Comparison of ENCODE assay signal across 16 mouse cellular contexts in the genomic region with DNA sequence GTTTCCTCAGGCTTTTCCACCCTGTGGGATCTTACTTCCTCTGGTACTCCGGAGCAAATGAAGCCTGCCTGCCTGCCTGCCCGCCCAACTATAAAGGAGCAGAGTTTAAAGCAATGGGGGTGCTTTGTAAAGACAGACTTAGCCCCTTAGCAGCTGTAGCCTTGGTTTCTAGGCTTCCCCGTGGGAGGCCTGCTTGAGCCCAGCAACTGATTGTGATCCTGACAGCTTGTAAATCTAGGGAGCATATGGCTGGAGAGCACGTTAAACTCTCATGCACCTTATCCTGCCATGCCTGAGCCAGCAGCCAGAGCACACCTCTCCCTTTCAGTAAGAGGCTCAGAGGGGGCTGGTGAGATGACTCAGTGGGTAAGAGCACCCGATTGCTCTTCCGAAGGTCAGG. TPM values are rescaled to one million over a fixed set of nuclear protein-coding genes. Genes with fewer than 3 reads are reported as not detected.
DNase-seq lines count a peak whose midpoint lies in the region; ATAC-seq and TF ChIP-seq lines count a peak whose summit lies in the region.
"Had no signal": no experiment of that assay in that cellular context is flagged by ENCODE, and none has a peak within 500 bp of the region (broad histone marks: within the 10 kb centered on the region; RNA-seq: fewer than 3 reads in every experiment).

No protein-coding gene starts in this region.

- H3K9ac ChIP-seq in hindbrain, embryonic 11.5 days (ENCODE audit: low read depth, low read length): no peak overlapping the region
- no peak overlapping the region for H3K9ac ChIP-seq in hindbrain, embryonic 12.5 days
- H3K9ac ChIP-seq in midbrain, postnatal 0 days (replicated peaks; ENCODE audit: low read length, poor library complexity, severe bottlenecking): no peak overlapping the region
- H3K9ac ChIP-seq: embryonic facial prominence, embryonic 15.5 days; limb, embryonic 15.5 days; lung, embryonic 15.5 days had no signal

- 29% methylated on average over 6 of the region's 6 CpGs for WGBS in hindbrain, embryonic 11.5 days
- 22% methylated on average over 6 of the region's 6 CpGs for WGBS in hindbrain, embryonic 12.5 days
- WGBS in midbrain, postnatal 0 days: 31% methylated on average over 6 of the region's 6 CpGs

- H3K9me3 ChIP-seq in hindbrain, embryonic 11.5 days (ENCODE audit: control insufficient read depth, low read length): no peaks in the 10 kb centered on the region
- no peaks in the 10 kb centered on the region for H3K9me3 ChIP-seq in hindbrain, embryonic 12.5 days (replicated peaks)
- H3K9me3 ChIP-seq in midbrain, postnatal 0 days (ENCODE audit: low read length): no peaks in the 10 kb centered on the region
- H3K9me3 ChIP-seq: embryonic facial prominence, embryonic 15.5 days; limb, embryonic 15.5 days; lung, embryonic 15.5 days had no signal

- ATAC-seq in hindbrain, embryonic 11.5 days (ENCODE audit: low FRiP score): peak; percentile 59; the same call in 1 of the 2 replicates
- no peak for ATAC-seq in hindbrain, embryonic 12.5 days (ENCODE audit: low FRiP score)
- no peak for ATAC-seq in midbrain, postnatal 0 days (ENCODE audit: low FRiP score)

- DNase-seq in hindbrain, embryonic 11.5 days (ENCODE audit: low spot score): peak; percentile 9
- DNase-seq in R1 (ENCODE audit: low read depth, low spot score): peak; percentile 48
- peak; percentile 3 for DNase-seq in embryo, embryonic 9.5 days (ENCODE audit: extremely low spot score)
- peak; percentile 34 for DNase-seq in midbrain, postnatal 0 days (ENCODE audit: low spot score)
- DNase-seq in urinary bladder, postnatal 14 days (ENCODE audit: low spot score): no peak
- no peak for DNase-seq in right cerebral cortex, adult 2 months (ENCODE audit: low spot score in 2 of 2)
- no peak for DNase-seq in layer of hippocampus, adult 9-11 months
- DNase-seq: heart, postnatal 36 days; kidney, adult 8-10 months; thymus, postnatal 36 days had no signal

- no peak for TF ChIP-seq CTCF in midbrain, postnatal 0 days (IDR thresholded peaks at IDR 0.05)

- no peak overlapping the region for H3K4me3 ChIP-seq in hindbrain, embryonic 11.5 days (ENCODE audit: low read depth, low read length)
- H3K4me3 ChIP-seq in hindbrain, embryonic 12.5 days: no peak overlapping the region
- H3K4me3 ChIP-seq in midbrain, postnatal 0 days (ENCODE audit: low read depth, low read length): no peak overlapping the region
- H3K4me3 ChIP-seq: embryonic facial prominence, embryonic 15.5 days; limb, embryonic 15.5 days; lung, embryonic 15.5 days had no signal

- H3K4me2 ChIP-seq in hindbrain, embryonic 11.5 days (replicated peaks; ENCODE audit: low read depth, low read length): no peak overlapping the region
- no peak overlapping the region for H3K4me2 ChIP-seq in hindbrain, embryonic 12.5 days (replicated peaks)
- no peak overlapping the region for H3K4me2 ChIP-seq in midbrain, postnatal 0 days (ENCODE audit: low read depth, low read length, poor library complexity, severe bottlenecking)
- H3K4me2 ChIP-seq: embryonic facial prominence, embryonic 15.5 days; limb, embryonic 15.5 days; lung, embryonic 15.5 days had no signal

- H3K36me3 ChIP-seq in hindbrain, embryonic 11.5 days (ENCODE audit: control insufficient read depth, insufficient read depth, low read length): no peaks in the 10 kb centered on the region
- H3K36me3 ChIP-seq in hindbrain, embryonic 12.5 days: no peaks in the 10 kb centered on the region
- no peaks in the 10 kb centered on the region for H3K36me3 ChIP-seq in midbrain, postnatal 0 days (ENCODE audit: insufficient read depth, low read length)
- H3K36me3 ChIP-seq: embryonic facial prominence, embryonic 15.5 days; limb, embryonic 15.5 days; lung, embryonic 15.5 days had no signal

- no peaks in the 10 kb centered on the region for H3K4me1 ChIP-seq in hindbrain, embryonic 11.5 days (replicated peaks; ENCODE audit: control insufficient read depth, insufficient read depth, low read length)
- no peaks in the 10 kb centered on the region for H3K4me1 ChIP-seq in hindbrain, embryonic 12.5 days
- no peaks in the 10 kb centered on the region for H3K4me1 ChIP-seq in midbrain, postnatal 0 days (ENCODE audit: insufficient read depth, low read length)
- H3K4me1 ChIP-seq: embryonic facial prominence, embryonic 15.5 days; limb, embryonic 15.5 days; lung, embryonic 15.5 days had no signal

- no peak overlapping the region for H3K27ac ChIP-seq in hindbrain, embryonic 11.5 days (ENCODE audit: low read depth, low read length)
- H3K27ac ChIP-seq in hindbrain, embryonic 12.5 days: no peak overlapping the region
- no peak overlapping the region for H3K27ac ChIP-seq in midbrain, postnatal 0 days (ENCODE audit: low read depth, low read length)
- H3K27ac ChIP-seq: embryonic facial prominence, embryonic 15.5 days; limb, embryonic 15.5 days; lung, embryonic 15.5 days had no signal

- no peaks in the 10 kb centered on the region for H3K27me3 ChIP-seq in hindbrain, embryonic 11.5 days (ENCODE audit: control insufficient read depth, insufficient read depth, low read length)
- H3K27me3 ChIP-seq in hindbrain, embryonic 12.5 days: no peaks in the 10 kb centered on the region
- H3K27me3 ChIP-seq in midbrain, postnatal 0 days (ENCODE audit: insufficient read depth, low read length): no peaks in the 10 kb centered on the region
- H3K27me3 ChIP-seq: embryonic facial prominence, embryonic 15.5 days; limb, embryonic 15.5 days; lung, embryonic 15.5 days had no signal

RNA-seq across cellular contexts. Expression of gene Gpr119, which starts 7.5 kb away (rescaled TPM):
- polyA plus RNA-seq in hindbrain, embryonic 11.5 days (2014; fragmentation: Nextera tagmentation; extraction: Ambion mirVana): not detected in 2 replicates
- polyA plus RNA-seq in hindbrain, embryonic 12.5 days (2016; fragmentation: Nextera tagmentation; extraction: Ambion mirVana): not detected in 2 replicates
- not detected in 2 replicates for total RNA-seq in midbrain, postnatal 0 days (2014; rRNA removed)
- not detected in 2 replicates for polyA plus RNA-seq in midbrain, postnatal 0 days (2015; fragmentation: Nextera tagmentation; extraction: Ambion mirVana)
- total RNA-seq: heart, postnatal 36 days; megakaryocyte-erythroid progenitor cell, adult 5-6 weeks had no signal
- polyA plus RNA-seq: C2C12; embryonic facial prominence, embryonic 15.5 days; limb, embryonic 15.5 days; lung, embryonic 15.5 days had no signal

RNA-seq across cellular contexts. Expression of gene Rbmx2, which starts 28.0 kb away (rescaled TPM):
- 25.2 and 26.4 TPM in 2 replicates for polyA plus RNA-seq in hindbrain, embryonic 11.5 days (2014; fragmentation: Nextera tagmentation; extraction: Ambion mirVana)
- 21.1 and 22.1 TPM in 2 replicates for polyA plus RNA-seq in hindbrain, embryonic 12.5 days (2016; fragmentation: Nextera tagmentation; extraction: Ambion mirVana)
- total RNA-seq in midbrain, postnatal 0 days (2014; rRNA removed): 5.5 and 7.3 TPM in 2 replicates
- 28.7 and 29.0 TPM in 2 replicates for polyA plus RNA-seq in midbrain, postnatal 0 days (2015; fragmentation: Nextera tagmentation; extraction: Ambion mirVana)

RNA-seq across cellular contexts. Expression of gene Slc25a14, which starts 43.6 kb away (rescaled TPM):
- polyA plus RNA-seq in hindbrain, embryonic 11.5 days (2014; fragmentation: Nextera tagmentation; extraction: Ambion mirVana): 26.9 and 30.1 TPM in 2 replicates
- polyA plus RNA-seq in hindbrain, embryonic 12.5 days (2016; fragmentation: Nextera tagmentation; extraction: Ambion mirVana): 26.9 and 32.3 TPM in 2 replicates
- 21.3 and 29.3 TPM in 2 replicates for total RNA-seq in midbrain, postnatal 0 days (2014; rRNA removed)
- 47.1 and 49.3 TPM in 2 replicates for polyA plus RNA-seq in midbrain, postnatal 0 days (2015; fragmentation: Nextera tagmentation; extraction: Ambion mirVana)

Comparison
In these comparisons a context has a peak if more than half of its experiments do, and no peak if none do; other contexts are left out.
1. DNase-seq: peak in hindbrain, embryonic 11.5 days (single experiment), R1 (single experiment), embryo, embryonic 9.5 days (single experiment) and midbrain, postnatal 0 days (single experiment); none in urinary bladder, postnatal 14 days (single experiment), right cerebral cortex, adult 2 months (0 of 2) and layer of hippocampus, adult 9-11 months (single experiment).